Mouse (Mus musculus): ENCODE data around the gene Ccdc152.
"Not testable (repeated sequence)": the region's sequence is repeated elsewhere in the genome, so short reads cannot be mapped to it uniquely, and the experiment has no call there.

The Ccdc152 gene

DNA sequence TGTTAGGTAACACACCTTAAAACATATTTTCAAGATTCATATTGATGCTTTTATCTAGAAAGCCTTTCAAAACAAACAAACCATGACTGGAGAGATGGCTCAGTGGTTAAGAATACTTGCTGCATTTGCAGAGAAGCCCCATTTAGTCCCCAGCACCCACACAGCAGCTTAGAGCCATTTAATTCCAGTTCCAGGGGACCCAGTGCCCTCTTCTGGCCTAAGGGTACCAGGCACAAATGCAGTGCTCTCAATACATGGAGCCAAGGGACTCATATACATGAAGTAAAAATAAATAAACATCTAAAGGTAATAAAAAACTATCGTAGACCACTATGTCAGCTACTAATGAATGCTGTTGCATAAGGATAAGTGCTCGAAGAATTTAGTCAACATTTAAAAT lies 25.9 kb downstream of the Ccdc152 start:
- DNase-seq (ENCODE audit: low spot score in 2 of 2): no peak

DNA sequence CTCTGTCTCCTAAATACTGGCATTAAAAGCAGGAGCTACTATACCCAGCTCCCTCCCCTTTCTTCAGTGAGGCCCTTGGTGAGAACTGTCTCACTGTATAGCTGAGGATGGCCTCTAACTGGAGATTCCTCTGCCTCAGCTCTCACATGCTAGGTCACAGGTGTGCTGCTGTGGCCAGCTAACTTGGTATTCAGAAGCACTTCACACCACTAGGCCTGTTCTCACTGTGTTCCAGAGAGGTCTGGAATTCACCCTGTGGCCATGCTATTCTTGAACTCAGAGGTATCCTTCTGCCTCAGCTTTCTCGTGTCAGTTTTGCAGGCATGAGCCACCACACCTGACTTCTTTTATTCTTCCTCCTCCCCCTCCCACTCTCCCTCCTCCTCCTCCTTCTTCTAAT lies 30.1 kb downstream of the Ccdc152 start:
- no peak for DNase-seq (ENCODE audit: low spot score in 2 of 2)

DNA sequence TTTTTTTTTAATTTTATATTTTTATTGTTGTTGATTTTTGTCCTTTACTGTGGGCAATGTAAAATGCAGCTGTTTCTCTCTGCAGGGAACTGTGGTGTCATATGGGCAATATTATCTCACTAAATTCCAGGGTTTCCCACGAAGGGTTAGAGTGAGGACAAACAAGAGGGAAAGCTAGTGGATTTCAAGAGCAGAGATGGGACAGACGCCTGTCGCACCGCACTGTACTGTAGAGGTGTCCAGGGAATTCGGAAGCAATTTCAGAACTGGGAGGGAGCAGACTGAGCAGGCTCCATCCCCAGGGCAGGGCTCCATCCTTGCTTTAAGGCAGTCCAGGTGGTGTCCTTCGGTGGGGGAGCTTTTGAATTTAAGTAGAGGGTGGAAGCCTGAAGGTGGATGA lies 32.1 kb downstream of the Ccdc152 start:
- no peak for DNase-seq (ENCODE audit: low spot score in 2 of 2)

DNA sequence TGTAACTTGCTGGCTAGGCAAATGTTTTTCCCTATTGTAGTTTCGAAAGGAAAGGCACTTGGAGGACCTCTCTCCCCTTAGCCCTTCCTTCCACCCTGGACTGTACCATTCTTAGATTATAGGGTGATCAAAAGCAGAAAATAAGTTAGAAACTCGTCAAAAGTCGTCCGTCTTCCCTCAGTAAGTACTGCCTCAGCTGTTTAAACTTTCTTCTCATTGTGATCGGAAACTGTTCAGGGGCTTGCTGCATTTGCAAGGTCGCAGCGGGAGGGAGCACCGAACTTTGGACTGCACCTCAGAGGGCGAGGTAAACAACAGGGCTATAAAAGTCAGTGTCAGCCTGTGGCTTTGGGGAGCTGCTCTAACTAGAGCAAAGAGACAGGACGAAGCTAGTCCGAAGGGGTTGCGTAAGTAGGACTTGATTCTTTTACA lies 32.7 kb downstream of the Ccdc152 start:
- peak; percentile 20 to 34 for DNase-seq (ENCODE audit: low spot score in 2 of 2)

DNA sequence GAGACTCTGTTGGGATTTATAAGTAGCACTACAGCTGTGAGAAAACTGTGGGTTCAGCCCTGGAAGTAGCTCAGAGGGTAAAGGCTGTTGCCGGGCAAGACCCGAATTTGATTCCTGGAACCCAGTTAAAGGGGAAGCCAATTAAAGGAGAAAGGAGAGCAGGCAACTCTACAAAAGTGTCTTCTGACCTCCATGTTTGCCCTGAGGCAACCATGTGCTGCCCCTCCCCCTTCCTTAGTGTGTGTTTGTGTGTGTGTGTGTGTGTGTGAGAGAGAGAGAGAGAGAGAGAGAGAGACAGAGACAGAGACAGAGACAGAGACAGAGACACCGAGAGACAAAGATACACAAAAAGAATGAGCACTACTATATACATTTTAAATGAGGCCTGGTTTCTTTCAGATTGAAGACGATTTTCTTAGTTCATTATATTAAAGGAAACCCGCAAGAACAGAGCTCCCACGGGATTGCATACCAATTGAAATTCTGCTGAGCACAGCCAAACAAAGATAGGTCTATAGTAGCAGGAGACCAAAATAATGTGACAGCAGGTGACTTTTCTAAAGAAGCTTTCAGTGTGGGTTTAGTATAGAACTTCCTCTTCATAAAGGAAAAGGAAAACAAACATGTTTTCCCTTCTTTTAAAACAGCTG lies 33.2 kb downstream of the Ccdc152 start:
- no peak for DNase-seq (ENCODE audit: low spot score in 2 of 2)

DNA sequence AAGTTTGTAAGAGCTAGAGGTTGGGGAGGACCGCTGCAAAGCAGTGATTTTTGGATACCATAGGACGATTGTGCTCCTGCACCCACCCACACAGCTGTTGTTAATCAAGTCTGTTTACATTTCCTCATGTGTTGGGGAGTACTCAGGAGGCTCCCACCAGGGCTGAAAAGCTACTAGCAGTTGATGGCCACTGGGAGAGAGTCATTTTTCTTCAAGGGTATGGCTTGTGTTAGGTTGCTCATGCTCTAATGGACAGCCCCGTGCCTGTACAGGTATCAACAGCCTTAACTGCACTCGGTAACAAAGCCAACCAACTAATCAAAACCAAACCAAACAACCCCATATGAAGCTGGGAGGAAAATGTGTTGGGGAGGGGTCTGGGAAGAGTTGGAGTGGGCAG lies 33.8 kb downstream of the Ccdc152 start:
- DNase-seq (ENCODE audit: low spot score in 2 of 2): no peak

DNA sequence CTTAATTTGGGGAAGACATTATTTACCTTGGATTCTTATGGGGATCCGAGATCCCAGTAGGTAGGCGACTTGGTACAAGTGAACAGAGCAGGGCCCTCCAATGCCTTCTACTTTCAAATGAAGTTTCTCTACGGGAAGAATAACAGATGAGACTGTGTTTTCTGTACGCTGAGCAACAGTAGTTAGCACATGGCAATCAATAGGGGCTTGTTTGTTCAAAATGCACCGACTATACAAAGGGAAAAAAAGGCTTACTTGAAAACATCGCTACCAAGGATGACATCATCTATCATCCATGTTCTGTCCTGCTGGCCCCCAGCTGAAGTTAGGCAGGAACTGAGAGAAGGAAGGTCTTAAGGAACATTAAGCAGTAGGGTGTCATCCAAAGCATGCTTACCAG lies 35.1 kb downstream of the Ccdc152 start, which contains the start of gene Selenop:
Gene Selenop (plus strand): TSS at position 301 of the 400 bp plus-strand sequence.
- no peak for DNase-seq (ENCODE audit: low spot score in 2 of 2)

DNA sequence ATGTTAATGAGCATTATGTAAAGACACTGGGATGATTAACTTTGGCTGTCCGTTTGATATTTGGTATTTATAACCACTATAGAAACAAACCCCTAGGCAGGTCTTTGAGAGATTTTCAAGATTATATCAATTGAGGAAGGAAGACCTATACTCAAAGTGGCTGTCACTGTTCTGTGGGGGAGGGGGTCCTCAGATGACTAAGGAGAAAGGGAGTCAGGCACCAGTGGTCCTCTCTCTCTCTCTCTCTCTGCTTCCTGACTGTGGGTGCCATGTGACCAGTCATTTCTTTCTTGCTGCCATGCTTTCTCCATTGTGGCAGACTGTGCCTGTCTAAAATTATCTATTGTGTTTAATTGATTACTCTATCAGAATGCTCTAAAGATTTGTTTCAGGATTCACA lies 38.5 kb downstream of the Ccdc152 start:
- no peak for DNase-seq (ENCODE audit: low spot score in 2 of 2)

DNA sequence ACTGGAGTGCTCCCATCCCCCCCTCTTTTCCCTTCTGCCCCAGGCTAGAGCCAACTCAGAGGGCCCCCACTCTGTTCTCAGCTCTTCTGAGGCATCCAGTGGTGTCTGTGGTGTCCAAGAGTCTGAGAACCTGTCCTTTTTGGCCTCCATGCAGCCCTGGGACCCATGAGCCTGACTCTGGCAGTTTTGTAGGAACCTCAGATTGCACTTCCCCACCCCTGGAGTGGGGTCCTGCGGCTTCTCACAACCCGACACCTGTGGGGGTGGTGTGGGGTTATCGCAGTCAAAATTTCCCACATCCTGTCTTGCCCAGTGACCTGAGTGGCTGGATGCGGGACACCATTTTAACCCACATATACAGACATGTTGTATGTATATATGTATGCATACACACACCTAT lies 39.0 kb downstream of the Ccdc152 start:
- DNase-seq (ENCODE audit: low spot score in 2 of 2): no peak

DNA sequence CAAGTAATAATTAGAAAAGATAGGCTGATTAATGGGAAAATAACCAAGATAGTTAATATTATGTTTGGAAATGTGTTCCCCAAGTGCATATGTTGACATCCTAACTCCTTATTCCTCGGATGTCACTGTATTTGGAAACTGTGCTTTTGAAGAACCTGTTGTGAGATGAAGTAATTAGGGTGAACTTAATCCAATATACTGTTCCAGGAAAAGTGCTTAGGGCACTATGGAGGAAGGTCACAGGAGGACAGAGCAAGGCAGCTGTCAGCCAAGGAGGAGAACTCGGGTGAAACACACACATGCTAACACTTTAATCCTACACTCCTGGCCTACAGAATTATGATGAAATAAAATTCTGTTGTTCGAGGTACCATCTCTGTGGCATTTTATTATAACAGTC lies 40.4 kb downstream of the Ccdc152 start:
- DNase-seq (ENCODE audit: low spot score in 2 of 2): no peak

DNA sequence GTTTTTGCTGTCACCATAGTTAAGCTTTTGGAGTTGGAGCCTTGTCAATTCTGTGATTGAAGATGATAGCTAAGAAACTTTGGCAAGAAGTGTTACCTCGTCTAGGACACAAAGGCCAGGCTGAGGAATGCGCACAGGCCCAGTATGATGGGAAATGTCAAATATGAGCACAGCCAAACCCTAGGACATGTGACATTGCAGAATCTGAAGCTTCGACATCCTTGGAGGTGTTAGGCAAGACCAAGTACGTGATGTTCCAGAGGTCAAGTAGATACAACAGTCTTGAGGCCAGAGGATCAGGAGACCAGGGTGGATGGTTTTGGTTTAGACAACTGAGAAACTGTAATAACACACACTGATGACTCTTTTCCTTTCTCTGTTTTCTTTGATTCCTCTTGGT lies 43.0 kb downstream of the Ccdc152 start:
- DNase-seq (ENCODE audit: low spot score in 2 of 2): no peak

DNA sequence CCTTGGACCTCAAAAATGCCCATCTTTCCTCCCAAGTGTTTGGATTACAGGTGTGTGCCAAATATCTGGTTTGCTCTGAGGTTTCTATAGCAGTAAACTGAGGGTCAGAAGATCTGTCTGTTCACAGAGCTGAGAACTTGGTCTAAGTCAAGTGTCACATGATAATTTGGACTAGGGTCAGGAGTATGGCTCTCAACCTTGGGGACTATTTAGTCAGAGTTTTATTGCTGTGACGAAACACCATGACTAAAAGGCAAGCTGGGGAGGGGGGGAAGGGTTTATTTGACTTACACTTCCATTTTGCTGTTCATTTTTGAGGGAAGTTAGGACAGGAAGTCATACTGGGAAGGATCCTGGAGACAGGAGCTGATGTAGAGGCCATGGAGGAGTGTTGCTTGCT lies 44.3 kb downstream of the Ccdc152 start:
- no peak for DNase-seq (ENCODE audit: low spot score in 2 of 2)

DNA sequence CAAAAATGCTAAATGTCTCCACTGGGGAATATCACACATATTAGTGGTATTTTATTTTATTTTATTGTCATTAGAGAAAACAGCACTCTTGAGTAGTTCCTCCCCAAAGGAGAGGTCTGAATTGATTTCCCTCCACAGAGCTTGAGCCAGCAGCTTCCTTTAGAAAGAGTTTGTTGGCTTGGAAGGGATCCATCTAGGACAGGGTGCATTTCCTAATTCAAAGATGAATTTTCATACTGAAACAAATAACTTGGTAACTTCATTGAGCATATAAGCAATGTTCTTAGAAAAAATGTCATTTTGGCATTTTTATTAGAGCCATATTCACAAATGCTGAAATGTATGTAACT lies 51.6 kb downstream of the Ccdc152 start:
- no peak for DNase-seq (ENCODE audit: low spot score in 2 of 2)

DNA sequence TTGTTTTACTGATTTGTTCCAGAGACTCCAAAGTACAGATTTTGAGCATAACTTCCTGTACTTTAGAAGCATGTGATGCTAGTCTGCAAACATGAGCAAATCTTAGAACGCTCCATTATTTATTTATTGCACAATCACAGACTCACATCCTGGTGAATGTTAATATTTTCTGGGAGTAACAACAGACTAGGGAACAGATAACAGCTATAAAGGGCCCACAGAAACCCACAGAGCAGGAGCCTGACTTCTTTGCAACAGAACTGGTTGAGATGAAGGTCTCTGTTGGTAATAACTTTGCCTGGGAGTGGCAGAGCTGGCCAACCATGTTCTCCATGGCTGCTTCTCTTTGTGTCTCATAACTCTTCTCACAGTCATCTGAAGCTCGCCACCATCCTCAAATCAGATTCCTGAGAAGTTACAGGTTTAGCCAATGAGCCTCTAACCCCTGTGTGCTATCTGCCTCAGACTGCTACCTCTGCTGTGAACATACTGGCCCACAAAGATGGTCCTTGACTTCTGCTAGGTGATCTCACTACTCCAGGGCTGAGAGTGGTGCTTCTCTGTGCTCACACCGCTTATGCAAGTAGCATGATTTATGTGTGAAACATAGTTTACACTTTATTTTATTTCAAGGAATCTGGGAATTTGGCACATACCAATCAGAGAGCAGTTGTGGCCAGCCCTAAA lies 52.2 kb downstream of the Ccdc152 start:
- DNase-seq (ENCODE audit: low spot score in 2 of 2): no peak

DNA sequence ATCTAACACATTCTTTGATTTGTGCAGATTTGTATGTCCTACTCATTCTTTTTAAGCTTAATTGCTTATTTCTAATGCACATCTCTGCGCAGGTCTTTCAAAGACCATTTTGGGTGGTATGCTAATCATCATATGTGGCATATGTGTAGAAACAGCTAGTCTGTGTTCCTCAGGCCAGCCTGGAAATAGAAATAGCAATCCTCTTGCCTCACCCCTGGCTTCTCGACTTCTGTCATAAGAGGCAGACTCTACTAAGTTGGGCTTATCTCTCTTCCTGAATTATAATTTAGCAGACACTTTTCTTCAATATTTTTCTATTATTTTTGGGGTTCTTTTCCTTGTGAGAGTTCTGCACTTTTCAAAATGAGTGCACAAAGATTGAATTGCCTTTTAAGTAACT lies 52.7 kb downstream of the Ccdc152 start:
- no peak for DNase-seq (ENCODE audit: low spot score in 2 of 2)

DNA sequence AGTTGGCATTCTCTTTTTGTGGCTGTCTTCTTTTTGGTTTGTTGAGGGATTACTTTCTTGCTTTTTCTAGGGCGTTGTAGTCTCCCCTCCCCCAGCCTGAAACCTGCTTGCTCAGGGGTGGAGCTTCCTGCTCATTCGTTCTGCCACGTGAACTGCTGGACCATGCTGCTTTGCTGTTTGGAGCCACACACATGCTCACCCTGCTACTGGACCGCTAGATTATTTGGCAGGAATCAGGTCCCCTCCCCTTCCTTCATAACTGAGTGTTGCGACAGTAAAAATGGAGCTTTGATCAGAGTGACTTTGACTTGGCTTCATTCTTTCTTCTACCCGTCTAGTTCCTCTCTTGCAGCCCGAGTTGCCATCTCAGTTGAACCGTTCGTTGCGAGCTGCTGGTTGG lies 58.3 kb downstream of the Ccdc152 start:
- DNase-seq (ENCODE audit: low spot score in 2 of 2): not testable (repeated sequence)

DNA sequence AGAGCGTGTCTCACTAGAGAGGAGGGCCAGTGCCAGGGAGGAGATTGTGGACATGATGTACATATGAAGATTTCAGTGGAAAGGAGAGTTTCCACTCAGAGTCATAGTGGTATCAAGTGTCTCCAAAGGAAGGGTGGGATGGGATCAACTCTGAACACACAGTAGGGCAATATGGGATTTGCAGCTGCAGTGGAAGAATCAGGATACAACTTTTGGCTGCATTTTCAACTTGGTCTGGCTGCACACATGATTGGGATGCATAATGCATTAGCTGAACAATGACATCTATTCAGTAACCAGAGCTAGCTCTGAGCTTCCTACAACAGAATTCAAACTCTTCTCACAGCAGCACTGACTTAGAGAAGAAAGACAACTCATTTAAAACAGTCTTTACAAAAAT lies 65.4 kb downstream of the Ccdc152 start:
- DNase-seq (ENCODE audit: low spot score in 2 of 2): no peak

DNA sequence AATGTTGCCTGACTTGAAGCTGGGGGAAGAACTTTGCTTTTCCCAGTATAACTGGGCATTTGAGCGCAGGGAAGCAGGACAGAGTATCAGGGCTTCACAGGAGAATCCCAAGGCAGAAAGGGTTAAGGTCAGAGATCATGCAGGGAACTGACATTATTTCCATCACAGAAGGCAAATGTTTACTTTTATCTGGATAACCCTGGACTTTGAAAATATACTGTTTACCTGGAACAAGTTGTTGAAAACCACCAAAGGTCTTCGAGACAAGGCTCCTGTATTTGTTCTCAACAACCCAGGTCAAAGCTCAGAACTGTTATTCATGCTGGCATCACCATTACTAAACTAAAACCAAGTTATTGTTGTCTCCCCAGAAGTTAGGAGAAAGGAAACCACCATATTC lies 67.0 kb downstream of the Ccdc152 start:
- no peak for DNase-seq (ENCODE audit: low spot score in 2 of 2)

DNA sequence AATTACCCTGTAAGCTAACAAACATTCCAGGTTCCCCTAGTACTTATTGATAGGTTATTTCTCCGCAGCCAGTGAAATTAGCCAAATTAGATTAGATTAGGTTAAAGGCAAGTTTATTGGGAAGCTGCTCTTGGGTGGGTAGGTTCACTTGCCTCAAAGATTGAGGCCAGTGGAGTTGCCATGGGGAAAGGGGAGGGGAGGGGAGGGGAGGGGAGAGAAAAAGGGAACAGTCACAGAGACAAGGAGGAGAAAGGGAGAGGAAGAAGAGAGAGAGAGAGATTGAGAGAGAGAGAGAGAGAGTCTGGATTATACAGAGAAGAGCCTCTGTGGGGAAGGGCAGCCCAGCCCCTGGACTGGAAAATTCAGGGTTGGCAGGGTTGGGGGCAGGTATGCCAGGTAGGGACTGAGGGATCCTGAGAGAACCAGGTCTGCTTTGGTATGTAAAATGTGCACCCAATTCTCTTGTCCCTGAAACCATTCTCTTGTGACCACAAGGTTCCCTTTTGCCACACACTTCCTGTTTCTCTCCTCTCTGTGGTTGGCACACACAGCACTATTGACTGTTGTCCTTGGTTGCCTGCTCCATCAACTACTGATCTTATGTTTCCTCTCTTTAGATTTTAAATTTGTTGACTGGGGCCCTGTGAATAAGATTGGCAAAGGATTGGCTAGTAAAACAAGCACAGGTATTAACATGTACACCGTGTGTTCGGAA lies 69.3 kb downstream of the Ccdc152 start:
- DNase-seq (ENCODE audit: low spot score in 2 of 2): no peak

DNA sequence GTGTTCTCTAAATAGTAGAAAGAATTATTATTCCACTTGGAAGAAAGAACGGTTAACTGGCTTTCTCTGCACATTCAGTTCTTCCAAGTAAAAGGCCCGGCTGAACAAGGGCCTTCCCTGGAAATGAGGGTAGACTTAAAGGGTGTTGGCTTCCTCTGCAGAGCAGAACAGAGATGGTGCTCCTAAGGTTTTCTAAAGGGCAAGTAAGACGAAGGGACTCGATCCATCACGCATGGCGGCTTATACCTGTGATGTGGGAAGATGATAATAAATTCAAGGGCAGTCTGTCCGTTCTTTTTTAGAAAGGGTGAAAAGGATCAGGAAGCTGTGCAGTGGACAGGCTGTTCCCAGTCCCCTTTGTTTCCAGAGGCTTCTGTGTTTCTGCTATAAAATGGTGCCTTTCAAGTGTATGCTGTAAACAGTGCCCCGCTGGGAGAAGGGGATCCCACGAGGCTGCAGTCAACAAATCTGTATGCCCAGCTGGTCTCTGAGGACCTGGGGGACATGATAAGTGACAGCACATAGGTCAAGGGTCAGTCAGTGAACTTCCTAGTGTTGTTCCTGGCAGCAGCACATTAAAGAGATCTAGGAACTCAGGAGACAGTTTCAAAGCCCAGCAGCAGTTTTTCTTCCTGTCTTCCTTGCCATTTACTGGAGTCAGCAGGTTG lies 71.0 kb downstream of the Ccdc152 start:
- DNase-seq (ENCODE audit: low spot score in 2 of 2): no peak

DNA sequence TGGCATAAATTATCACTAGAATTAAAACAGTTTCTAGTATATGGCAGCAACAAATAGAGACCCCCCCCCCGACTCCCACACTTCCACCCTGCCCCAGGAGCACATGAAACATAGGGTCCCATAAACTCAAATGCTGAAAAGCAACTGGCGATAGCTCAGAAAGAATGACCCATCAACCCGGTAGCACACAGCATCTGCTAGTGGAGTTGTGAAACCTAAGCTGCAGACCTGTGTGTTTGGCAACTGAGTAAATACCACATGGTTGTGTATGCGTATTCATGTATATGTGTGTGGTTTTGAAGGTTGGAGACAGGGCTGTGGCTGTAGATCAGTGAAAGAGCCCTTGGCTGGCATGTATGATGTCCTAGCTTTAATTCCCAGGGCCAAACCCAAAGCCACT lies 72.3 kb downstream of the Ccdc152 start:
- DNase-seq (ENCODE audit: low spot score in 2 of 2): no peak
